Mouse (Mus musculus) embryonic facial prominence, embryonic 15.5 days (tissue): Measurements from ENCODE around the gene Gm49425. TPM values are rescaled to one million over a fixed set of nuclear protein-coding genes. Genes with fewer than 3 reads are reported as not detected.
"Not testable (repeated sequence)": the region's sequence is repeated elsewhere in the genome, so short reads cannot be mapped to it uniquely, and the experiment has no call there.

ENCODE experiments used
- ATAC-seq: fragments of 200-750 bp; cut with Nextera tagmentation; 2 replicates; pipeline ENCODE4 v1.8.0; 2017; ENCODE audit warnings: low read depth, moderate TSS enrichment; ENCODE audit not compliant: insufficient number of reproducible peaks, low FRiP score, low TSS enrichment
- H3K27ac ChIP-seq: fragments of 300-500 bp; sonication (generic); replicated peaks from 2 replicates; pipeline ENCODE4 v1.5.1; 2015; ENCODE audit warnings: mild to moderate bottlenecking, inconsistent platforms
- H3K27me3 ChIP-seq: fragments of 300-500 bp; sonication (generic); 2 replicates; pipeline ENCODE4 v1.6.1; 2015; ENCODE audit warnings: inconsistent platforms
- H3K36me3 ChIP-seq: fragments of 300-500 bp; sonication (generic); 2 replicates; pipeline ENCODE4 v1.6.1; 2015; ENCODE audit warnings: mild to moderate bottlenecking, inconsistent platforms
- H3K4me1 ChIP-seq: fragments of 300-500 bp; sonication (generic); 2 replicates; pipeline ENCODE4 v1.6.1; 2015; ENCODE audit warnings: inconsistent platforms
- H3K4me2 ChIP-seq: fragments of 300-500 bp; sonication (generic); replicated peaks from 2 replicates; pipeline ENCODE4 v1.6.1; 2015; ENCODE audit warnings: mild to moderate bottlenecking, inconsistent platforms
- H3K4me3 ChIP-seq: fragments of 300-500 bp; sonication (generic); replicated peaks from 2 replicates; pipeline ENCODE4 v1.5.1; 2015; ENCODE audit warnings: mild to moderate bottlenecking, inconsistent platforms
- H3K9ac ChIP-seq: fragments of 300-500 bp; sonication (generic); 2 replicates; pipeline ENCODE4 v1.6.1; 2015; ENCODE audit warnings: inconsistent platforms
- H3K9me3 ChIP-seq: fragments of 300-500 bp; sonication (generic); replicated peaks from 2 replicates; pipeline ENCODE4 v1.6.1; 2016; ENCODE audit warnings: inconsistent platforms
- WGBS: fragments of 180-500 bp; shearing (Covaris S2); methylation state at CpG from one replicate; pipeline ENCODE4 v1.1.7; 2015; 5-methylcytosine and 5-hydroxymethylcytosine counted together
- polyA plus RNA-seq: library from polyadenylated mRNA; unstranded; fragments of >200 nt; fragmentation: Nextera tagmentation; extraction: Ambion mirVana; gene quantifications from 2 replicates; pipeline ENCODE4 v1.2.1, GENCODE M21; 2015

Gene Gm49425
- 8.5 and 16.4 TPM in 2 replicates for polyA plus RNA-seq

- H3K9me3 ChIP-seq, H3K4me3 ChIP-seq, H3K27ac ChIP-seq, H3K36me3 ChIP-seq, H3K27me3 ChIP-seq, H3K9ac ChIP-seq, H3K4me2 ChIP-seq, ATAC-seq, H3K4me1 ChIP-seq: not testable (repeated sequence)
- WGBS, result 76% methylated on average over 2 of the region's 2 CpGs
Measured at GRCm38 (mm10) chr15:101517161-101517560, at the start of gene Gm49425. TSS of gene Gm49425 (minus strand) at chr15:101517261.

GRCm38 (mm10) chr15:101562850-101563249 is 45.8 kb upstream of the Gm49425 start, which contains the start of gene Krt90:
TSS of gene Krt90 (minus strand) at chr15:101562950.
- Histone ChIP-seq H3K27me3 (no peaks in the 10 kb centered on the region), H3K27ac (no peak within 1 kb of the TSS), H3K36me3 (no peaks in the 10 kb centered on the region), H3K9me3 (no peaks in the 10 kb centered on the region), H3K9ac (no peak within 1 kb of the TSS), H3K4me2 (no peak within 1 kb of the TSS), H3K4me3 (no peak within 1 kb of the TSS), H3K4me1 (peaks cover 10% of the 10 kb centered on the region)
- WGBS, result 61% methylated on average over 5 of the region's 5 CpGs
- ATAC-seq, result no peak

GRCm38 (mm10) chr15:101558034-101558646 is 41.1 kb upstream of the Gm49425 start:
- H3K9ac ChIP-seq, result no peak overlapping the region
- H3K4me2 ChIP-seq, result no peak overlapping the region
- H3K27me3 ChIP-seq, result no peaks in the 10 kb centered on the region
- H3K4me3 ChIP-seq, result no peak overlapping the region
- peaks cover 5% of the 10 kb centered on the region for H3K4me1 ChIP-seq
- H3K36me3 ChIP-seq, result no peaks in the 10 kb centered on the region
- no peak overlapping the region for H3K27ac ChIP-seq
- ATAC-seq, result no peak
- no peaks in the 10 kb centered on the region for H3K9me3 ChIP-seq
- WGBS, result 22% methylated on average over 7 of the region's 7 CpGs

GRCm38 (mm10) chr15:101553169-101553568 is 36.1 kb upstream of the Gm49425 start:
- H3K4me2 ChIP-seq, result peak overlapping the region; percentile 35
- under 1% methylated on average over 11 of the region's 11 CpGs for WGBS

GRCm38 (mm10) chr15:101552188-101552587 is 35.1 kb upstream of the Gm49425 start:
- no peaks in the 10 kb centered on the region for H3K36me3 ChIP-seq
- H3K9ac ChIP-seq, result no peak overlapping the region
- no peaks in the 10 kb centered on the region for H3K9me3 ChIP-seq
- peaks cover 13% of the 10 kb centered on the region for H3K4me1 ChIP-seq
- H3K27ac ChIP-seq, result no peak overlapping the region
- H3K27me3 ChIP-seq, result no peaks in the 10 kb centered on the region
- no peak for ATAC-seq
- H3K4me3 ChIP-seq, result no peak overlapping the region
- 80% methylated on average over 8 of the region's 8 CpGs for WGBS
- H3K4me2 ChIP-seq, result no peak overlapping the region

More at GRCm38 (mm10) chr15:101553169-101553568, 36.1 kb upstream of the Gm49425 start:
- peak overlapping the region; percentile 2; the same call in 1 of the 2 replicates for H3K4me3 ChIP-seq
- H3K9me3 ChIP-seq, result no peaks in the 10 kb centered on the region
- no peaks in the 10 kb centered on the region for H3K27me3 ChIP-seq
- H3K27ac ChIP-seq, result no peak overlapping the region
- no peaks in the 10 kb centered on the region for H3K36me3 ChIP-seq
- ATAC-seq, result peak; percentile 74
- peaks cover 13% of the 10 kb centered on the region for H3K4me1 ChIP-seq
- H3K9ac ChIP-seq, result no peak overlapping the region

- Histone ChIP-seq H3K27ac (no peak within 1 kb of the TSS), H3K27me3 (no peaks in the 10 kb centered on the region), H3K9ac (no peak within 1 kb of the TSS), H3K4me1 (peaks cover 13% of the 10 kb centered on the region), H3K4me3 (no peak within 1 kb of the TSS), H3K4me2 (no peak within 1 kb of the TSS), H3K36me3 (no peaks in the 10 kb centered on the region), H3K9me3 (no peaks in the 10 kb centered on the region)
- WGBS, result 87% methylated on average over 7 of the region's 7 CpGs
- no peak for ATAC-seq
Measured at GRCm38 (mm10) chr15:101550567-101550966, 33.5 kb upstream of the Gm49425 start, which contains the start of gene Krt82. TSS of gene Krt82 (minus strand) at chr15:101550667.

GRCm38 (mm10) chr15:101544478-101544877 is 27.4 kb upstream of the Gm49425 start:
- H3K4me3 ChIP-seq, result no peak overlapping the region
- WGBS, result 39% methylated on average over 3 of the region's 3 CpGs
- no peaks in the 10 kb centered on the region for H3K27me3 ChIP-seq
- peaks cover 6% of the 10 kb centered on the region; the same call in 1 of the 2 replicates for H3K4me1 ChIP-seq
- H3K4me2 ChIP-seq, result no peak overlapping the region
- H3K36me3 ChIP-seq, result no peaks in the 10 kb centered on the region
- no peak overlapping the region for H3K9ac ChIP-seq
- no peak for ATAC-seq
- no peak overlapping the region for H3K27ac ChIP-seq
- no peaks in the 10 kb centered on the region for H3K9me3 ChIP-seq

- H3K4me1 ChIP-seq, result peaks cover 13% of the 10 kb centered on the region; the same call in 1 of the 2 replicates
- no peaks in the 10 kb centered on the region for H3K36me3 ChIP-seq
- no peaks in the 10 kb centered on the region for H3K9me3 ChIP-seq
- H3K4me2 ChIP-seq, result no peak overlapping the region
- 75% methylated on average over 9 of the region's 9 CpGs for WGBS
- no peaks in the 10 kb centered on the region for H3K27me3 ChIP-seq
- H3K9ac ChIP-seq, result no peak overlapping the region
- H3K4me3 ChIP-seq, result no peak overlapping the region
- no peak for ATAC-seq
- no peak overlapping the region for H3K27ac ChIP-seq
Measured at GRCm38 (mm10) chr15:101542543-101542942, 25.5 kb upstream of the Gm49425 start.

GRCm38 (mm10) chr15:101538580-101538900 is 21.5 kb upstream of the Gm49425 start:
- no peak overlapping the region for H3K9ac ChIP-seq
- no peak overlapping the region; the same call in 1 of the 2 replicates for H3K27ac ChIP-seq
- H3K4me2 ChIP-seq, result no peak overlapping the region
- peaks cover 18% of the 10 kb centered on the region for H3K4me1 ChIP-seq
- H3K36me3 ChIP-seq, result no peaks in the 10 kb centered on the region
- H3K9me3 ChIP-seq, result no peaks in the 10 kb centered on the region
- no peaks in the 10 kb centered on the region for H3K27me3 ChIP-seq
- 47% methylated on average over 4 of the region's 4 CpGs for WGBS
- H3K4me3 ChIP-seq, result no peak overlapping the region
- no peak for ATAC-seq

- peaks cover 18% of the 10 kb centered on the region for H3K4me1 ChIP-seq
- no peaks in the 10 kb centered on the region for H3K36me3 ChIP-seq
- no peak overlapping the region for H3K4me3 ChIP-seq
- H3K9ac ChIP-seq, result no peak overlapping the region
- WGBS, result 30% methylated on average over 7 of the region's 7 CpGs
- no peaks in the 10 kb centered on the region for H3K9me3 ChIP-seq
- ATAC-seq, result peak; percentile 59; the same call in 1 of the 2 replicates
- no peak overlapping the region for H3K27ac ChIP-seq
- no peaks in the 10 kb centered on the region for H3K27me3 ChIP-seq
- no peak overlapping the region for H3K4me2 ChIP-seq
Measured at GRCm38 (mm10) chr15:101537864-101538579, 21.0 kb upstream of the Gm49425 start.

- no peak overlapping the region for H3K9ac ChIP-seq
- no peaks in the 10 kb centered on the region for H3K27me3 ChIP-seq
- no peaks in the 10 kb centered on the region for H3K9me3 ChIP-seq
- H3K4me2 ChIP-seq, result no peak overlapping the region
- peak overlapping the region; percentile 69 for H3K27ac ChIP-seq
- no peaks in the 10 kb centered on the region for H3K36me3 ChIP-seq
- no peak overlapping the region for H3K4me3 ChIP-seq
- WGBS, result 39% methylated on average over 9 of the region's 9 CpGs
- peaks cover 18% of the 10 kb centered on the region for H3K4me1 ChIP-seq
- no peak for ATAC-seq
Measured at GRCm38 (mm10) chr15:101536054-101536850, 19.2 kb upstream of the Gm49425 start.
